Mouse (Mus musculus) limb, embryonic 13.5 days (tissue): ENCODE measurements around the gene Ints7. TPM values are rescaled to one million over a fixed set of nuclear protein-coding genes. Genes with fewer than 3 reads are reported as not detected.

ENCODE experiments used
- ATAC-seq: fragments of 200-750 bp; cut with Nextera tagmentation; 2 replicates; pipeline ENCODE4 v1.8.0; 2017; ENCODE audit warnings: low read depth, moderate number of reproducible peaks, moderate TSS enrichment; ENCODE audit not compliant: low FRiP score
- H3K27ac ChIP-seq: fragments of 300-500 bp; sonication (generic); 2 replicates; pipeline ENCODE4 v1.5.1; 2015; ENCODE audit warnings: inconsistent platforms, mild to moderate bottlenecking, moderate library complexity
- H3K27me3 ChIP-seq: fragments of 300-500 bp; sonication (generic); 2 replicates; pipeline ENCODE4 v1.6.1; 2015; ENCODE audit warnings: mild to moderate bottlenecking, inconsistent platforms
- H3K36me3 ChIP-seq: fragments of 300-500 bp; sonication (generic); 2 replicates; pipeline ENCODE4 v1.6.1; 2015; ENCODE audit warnings: inconsistent platforms, mild to moderate bottlenecking, moderate library complexity
- H3K4me1 ChIP-seq: fragments of 300-500 bp; sonication (generic); 2 replicates; pipeline ENCODE4 v1.6.1; 2015; ENCODE audit warnings: inconsistent platforms
- H3K4me2 ChIP-seq: fragments of 300-500 bp; sonication (generic); replicated peaks from 2 replicates; pipeline ENCODE4 v1.6.1; 2015; ENCODE audit warnings: inconsistent platforms, mild to moderate bottlenecking, moderate library complexity
- H3K4me3 ChIP-seq: fragments of 300-500 bp; sonication (generic); 2 replicates; pipeline ENCODE4 v1.5.1; 2015; ENCODE audit warnings: moderate library complexity, mild to moderate bottlenecking, inconsistent platforms
- H3K9ac ChIP-seq: fragments of 300-500 bp; sonication (generic); 2 replicates; pipeline ENCODE4 v1.6.1; 2015; ENCODE audit warnings: mild to moderate bottlenecking, inconsistent platforms
- H3K9me3 ChIP-seq: fragments of 300-500 bp; sonication (generic); 2 replicates; pipeline ENCODE4 v1.6.1; 2016; ENCODE audit warnings: inconsistent platforms
- WGBS: fragments of 180-500 bp; shearing (Covaris S2); methylation state at CpG from one replicate; pipeline ENCODE4 v1.1.7; 2015; 5-methylcytosine and 5-hydroxymethylcytosine counted together
- polyA plus RNA-seq: library from polyadenylated mRNA; unstranded; fragments of >200 nt; fragmentation: Nextera tagmentation; extraction: Ambion mirVana; gene quantifications from 2 replicates; pipeline ENCODE4 v1.2.1, GENCODE M21; 2015

Gene Ints7
- polyA plus RNA-seq, 1 experiment from 2014 or later = 65.4 TPM

DNA sequence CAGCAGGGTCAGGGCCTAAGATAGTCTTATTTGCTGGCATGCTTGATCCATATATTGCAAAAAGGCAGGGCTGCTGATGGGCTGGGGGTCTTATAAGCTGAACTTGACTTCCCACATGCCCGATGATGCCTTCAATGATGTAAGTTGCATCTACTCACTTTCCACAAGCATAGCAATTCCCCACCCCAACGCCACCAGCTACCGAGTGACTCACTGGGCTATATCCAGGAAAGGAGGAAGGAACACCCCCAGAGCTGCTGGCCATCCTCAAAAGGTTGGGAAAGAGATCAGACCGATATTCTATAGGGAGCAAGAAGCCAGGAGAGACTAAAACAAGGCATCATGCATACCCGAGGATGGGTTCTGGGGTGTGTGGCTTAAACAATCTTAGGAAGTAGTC, 15.7 kb upstream of the Ints7 start:
- Histone ChIP-seq H3K27ac (no peak overlapping the region), H3K27me3 (no peaks in the 10 kb centered on the region), H3K9ac (no peak overlapping the region), H3K4me1 (no peaks in the 10 kb centered on the region), H3K4me3 (no peak overlapping the region), H3K4me2 (no peak overlapping the region), H3K36me3 (peaks cover 54% of the 10 kb centered on the region), H3K9me3 (no peaks in the 10 kb centered on the region)
- 85% methylated on average over 5 of the region's 5 CpGs for WGBS
- ATAC-seq = no peak

GRCm38 (mm10) chr1:191562823-191563365, 12.5 kb upstream of the Ints7 start:
- Histone ChIP-seq H3K4me1 (no peaks in the 10 kb centered on the region), H3K36me3 (peaks cover 42% of the 10 kb centered on the region), H3K9me3 (no peaks in the 10 kb centered on the region), H3K4me2 (no peak overlapping the region), H3K9ac (no peak overlapping the region), H3K4me3 (no peak overlapping the region), H3K27ac (no peak overlapping the region), H3K27me3 (no peaks in the 10 kb centered on the region)
- WGBS = 64% methylated on average over 6 of the region's 6 CpGs
- no peak for ATAC-seq

- ATAC-seq = no peak
- H3K36me3 ChIP-seq = peaks cover 28% of the 10 kb centered on the region
- WGBS = 65% methylated on average over 1 of the region's 1 CpGs
- H3K9ac ChIP-seq = no peak overlapping the region
- H3K9me3 ChIP-seq = no peaks in the 10 kb centered on the region
- H3K4me3 ChIP-seq = no peak overlapping the region
- H3K27ac ChIP-seq = no peak overlapping the region
- no peak overlapping the region for H3K4me2 ChIP-seq
- no peaks in the 10 kb centered on the region for H3K27me3 ChIP-seq
- peaks cover 5% of the 10 kb centered on the region; the same call in 1 of the 2 replicates for H3K4me1 ChIP-seq
Observed at GRCm38 (mm10) chr1:191567859-191568258, 7.6 kb upstream of the Ints7 start.

DNA sequence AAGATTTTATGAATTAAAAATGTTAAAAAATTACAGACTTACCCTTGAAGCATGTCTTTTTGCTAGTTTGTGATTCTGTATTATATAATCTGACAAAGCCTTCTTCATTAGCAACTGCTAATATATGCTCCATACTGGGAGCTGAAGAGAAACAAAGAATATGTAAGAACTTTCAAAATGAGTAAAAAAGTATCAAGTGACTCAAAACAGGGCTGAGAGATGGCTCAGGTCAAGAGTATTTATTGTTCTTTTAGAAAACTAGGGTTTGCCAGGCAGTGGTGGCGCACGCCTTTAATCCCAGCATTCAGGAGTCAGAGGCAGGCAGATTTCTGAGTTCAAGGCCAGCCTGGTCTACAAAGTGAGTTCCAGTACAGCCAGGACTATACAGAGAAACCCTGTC, 5.8 kb upstream of the Ints7 start:
- Histone ChIP-seq H3K27ac (no peak overlapping the region), H3K9ac (no peak overlapping the region), H3K27me3 (no peaks in the 10 kb centered on the region), H3K36me3 (peaks cover 28% of the 10 kb centered on the region), H3K4me1 (peaks cover 8% of the 10 kb centered on the region; the same call in 1 of the 2 replicates), H3K4me2 (no peak overlapping the region), H3K9me3 (no peaks in the 10 kb centered on the region), H3K4me3 (no peak overlapping the region)
- no peak for ATAC-seq
- 93% methylated on average over 2 of the region's 2 CpGs for WGBS

- no peaks in the 10 kb centered on the region for H3K9me3 ChIP-seq
- 86% methylated on average over 3 of the region's 3 CpGs for WGBS
- peaks cover 8% of the 10 kb centered on the region; the same call in 1 of the 2 replicates for H3K4me1 ChIP-seq
- no peak for ATAC-seq
- no peaks in the 10 kb centered on the region for H3K27me3 ChIP-seq
- H3K36me3 ChIP-seq = peaks cover 28% of the 10 kb centered on the region
- H3K9ac ChIP-seq = no peak overlapping the region
- H3K4me2 ChIP-seq = no peak overlapping the region
- no peak overlapping the region for H3K27ac ChIP-seq
- no peak overlapping the region for H3K4me3 ChIP-seq
Observed at GRCm38 (mm10) chr1:191570415-191570814, 5.0 kb upstream of the Ints7 start.

- ATAC-seq = no peak
- H3K27me3 ChIP-seq = no peaks in the 10 kb centered on the region
- H3K4me1 ChIP-seq = peaks cover 29% of the 10 kb centered on the region
- H3K4me2 ChIP-seq = peak overlapping the region; percentile 79
- peak overlapping the region; percentile 81 for H3K9ac ChIP-seq
- H3K27ac ChIP-seq = peak overlapping the region; percentile 93
- peaks cover 14% of the 10 kb centered on the region for H3K36me3 ChIP-seq
- H3K9me3 ChIP-seq = no peaks in the 10 kb centered on the region
- WGBS = under 1% methylated on average over 13 of the region's 13 CpGs
- peak overlapping the region; percentile 73 for H3K4me3 ChIP-seq
Observed at GRCm38 (mm10) chr1:191573906-191574639, 1.4 kb upstream of the Ints7 start.

DNA sequence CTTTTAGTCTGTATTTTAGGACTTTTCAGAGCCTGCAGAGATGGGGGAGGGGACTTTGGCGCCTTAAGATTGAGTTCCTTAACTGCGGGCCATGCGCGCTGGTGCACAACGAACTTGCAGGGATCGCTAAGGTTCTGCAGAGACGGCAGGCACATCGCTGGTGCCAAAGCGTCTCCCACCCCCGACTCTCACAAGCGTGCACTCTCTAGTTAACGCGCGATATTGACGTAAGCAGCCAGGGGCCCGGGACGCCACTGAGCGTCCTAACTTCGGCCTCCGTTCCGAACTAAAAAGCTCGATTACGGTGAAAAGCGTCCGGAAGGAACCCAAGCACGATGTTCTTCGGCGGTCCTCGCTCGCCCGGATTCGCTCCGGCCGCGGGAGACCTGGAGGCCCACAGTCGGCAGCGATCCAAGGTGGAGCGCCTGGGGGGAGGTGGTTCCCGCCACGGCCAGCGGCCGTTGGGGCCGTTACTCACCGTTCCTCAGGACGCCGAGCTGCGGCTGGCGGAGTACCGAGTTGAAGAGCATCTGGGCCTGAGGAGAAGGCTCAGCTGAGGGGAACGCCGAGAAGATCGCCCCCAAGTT, 472 bp upstream of the Ints7 start:
- H3K4me2 ChIP-seq = peak overlapping the region; percentile 79
- H3K27me3 ChIP-seq = no peaks in the 10 kb centered on the region
- under 1% methylated on average over 52 of the region's 52 CpGs for WGBS
- peaks cover 29% of the 10 kb centered on the region for H3K4me1 ChIP-seq
- peak overlapping the region; percentile 93 for H3K27ac ChIP-seq
- peak overlapping the region; percentile 81 for H3K9ac ChIP-seq
- peak; percentile 31; the same call in 1 of the 2 replicates for ATAC-seq
- H3K9me3 ChIP-seq = peaks cover 4% of the 10 kb centered on the region; the same call in 1 of the 2 replicates
- H3K36me3 ChIP-seq = peaks cover 12% of the 10 kb centered on the region
- peak overlapping the region; percentile 73 for H3K4me3 ChIP-seq

GRCm38 (mm10) chr1:191579524-191579923, 4.1 kb downstream of the Ints7 start:
- Histone ChIP-seq H3K27me3 (no peaks in the 10 kb centered on the region), H3K9me3 (peaks cover 5% of the 10 kb centered on the region; the same call in 1 of the 2 replicates), H3K36me3 (peaks cover 40% of the 10 kb centered on the region), H3K4me1 (peaks cover 21% of the 10 kb centered on the region), H3K27ac (no peak overlapping the region), H3K9ac (no peak overlapping the region), H3K4me2 (no peak overlapping the region), H3K4me3 (no peak overlapping the region)
- ATAC-seq = no peak
- 86% methylated on average over 3 of the region's 3 CpGs for WGBS

GRCm38 (mm10) chr1:191581641-191582040, 6.2 kb downstream of the Ints7 start:
- 93% methylated on average over 4 of the region's 4 CpGs for WGBS
- H3K27me3 ChIP-seq = no peaks in the 10 kb centered on the region
- peaks cover 16% of the 10 kb centered on the region for H3K4me1 ChIP-seq
- H3K9me3 ChIP-seq = peaks cover 5% of the 10 kb centered on the region; the same call in 1 of the 2 replicates
- H3K9ac ChIP-seq = no peak overlapping the region
- no peak overlapping the region for H3K4me3 ChIP-seq
- no peak overlapping the region for H3K27ac ChIP-seq
- H3K36me3 ChIP-seq = peaks cover 56% of the 10 kb centered on the region
- no peak for ATAC-seq
- H3K4me2 ChIP-seq = no peak overlapping the region

DNA sequence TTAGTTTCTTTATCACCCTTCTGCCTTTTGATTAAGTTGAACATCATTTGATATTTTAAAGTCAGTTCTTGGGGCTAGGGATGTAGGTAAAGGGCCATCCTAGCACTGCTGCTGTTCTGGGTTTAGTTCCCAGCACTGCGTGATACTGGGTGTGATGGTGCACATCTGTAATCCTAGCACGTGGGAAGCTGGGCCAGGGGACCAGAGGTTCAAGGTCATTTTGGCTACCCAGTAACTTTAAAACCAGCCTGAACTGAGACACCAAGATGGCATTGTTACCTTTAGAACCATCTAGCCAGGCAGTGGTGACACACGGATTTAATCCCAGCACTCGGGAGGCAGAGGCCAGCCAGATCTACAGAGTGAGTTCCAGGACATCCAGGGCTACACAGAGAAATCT, 8.4 kb downstream of the Ints7 start:
- no peak overlapping the region for H3K4me2 ChIP-seq
- H3K4me3 ChIP-seq = no peak overlapping the region
- peaks cover 5% of the 10 kb centered on the region; the same call in 1 of the 2 replicates for H3K9me3 ChIP-seq
- H3K27me3 ChIP-seq = no peaks in the 10 kb centered on the region
- H3K4me1 ChIP-seq = no peaks in the 10 kb centered on the region
- no peak overlapping the region for H3K9ac ChIP-seq
- H3K27ac ChIP-seq = no peak overlapping the region
- 91% methylated on average over 4 of the region's 4 CpGs for WGBS
- H3K36me3 ChIP-seq = peaks cover 72% of the 10 kb centered on the region
- no peak for ATAC-seq

DNA sequence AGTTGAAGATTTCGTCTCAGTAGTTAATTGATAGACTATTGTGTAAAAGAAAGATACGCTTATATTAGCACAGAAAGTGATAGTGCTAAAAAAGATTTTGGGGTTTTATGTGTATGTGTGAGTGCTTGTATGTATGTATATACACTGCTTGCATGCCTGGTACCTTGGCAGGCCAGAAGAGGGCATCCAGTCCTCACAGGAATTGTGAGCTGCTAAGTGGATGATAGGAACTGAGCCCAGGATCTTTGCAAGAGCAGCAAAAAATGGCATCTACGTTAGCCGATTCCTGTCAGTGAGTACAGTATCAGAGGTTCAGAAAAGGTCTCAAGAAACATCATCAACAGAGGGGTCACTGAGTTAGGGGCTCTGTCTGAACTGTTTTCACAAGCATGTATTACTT, 9.0 kb downstream of the Ints7 start:
- 90% methylated on average over 4 of the region's 4 CpGs for WGBS
- no peak for ATAC-seq
- H3K27ac ChIP-seq = no peak overlapping the region
- H3K4me2 ChIP-seq = no peak overlapping the region
- H3K9me3 ChIP-seq = peaks cover 5% of the 10 kb centered on the region; the same call in 1 of the 2 replicates
- H3K36me3 ChIP-seq = peaks cover 77% of the 10 kb centered on the region
- no peak overlapping the region for H3K4me3 ChIP-seq
- H3K27me3 ChIP-seq = no peaks in the 10 kb centered on the region
- no peak overlapping the region for H3K9ac ChIP-seq
- no peaks in the 10 kb centered on the region for H3K4me1 ChIP-seq

- H3K4me1 ChIP-seq = no peaks in the 10 kb centered on the region
- H3K9me3 ChIP-seq = no peaks in the 10 kb centered on the region
- no peak overlapping the region for H3K27ac ChIP-seq
- WGBS = 85% methylated on average over 2 of the region's 2 CpGs
- no peak overlapping the region for H3K4me3 ChIP-seq
- H3K36me3 ChIP-seq = peaks cover 78% of the 10 kb centered on the region
- no peak overlapping the region for H3K9ac ChIP-seq
- no peak overlapping the region for H3K4me2 ChIP-seq
- no peaks in the 10 kb centered on the region for H3K27me3 ChIP-seq
- no peak for ATAC-seq
Observed at GRCm38 (mm10) chr1:191585704-191586103, 10.3 kb downstream of the Ints7 start.
